Mouse (Mus musculus) limb, embryonic 14.5 days (tissue): ENCODE results near the gene Ctdspl. TPM values are rescaled to one million over a fixed set of nuclear protein-coding genes. Genes with fewer than 3 reads are reported as not detected.
A peak's percentile ranks its signal among the peaks of the same experiment; 100 is the strongest.

Experiments
- ATAC-seq: fragments of 200-750 bp; cut with Nextera tagmentation; 2 replicates; pipeline ENCODE4 v1.8.0; 2017; ENCODE audit warnings: low read depth, moderate number of reproducible peaks, moderate TSS enrichment; ENCODE audit not compliant: low FRiP score
- DNase-seq: peaks from one replicate; pipeline ENCODE4 v3.0.0-alpha.2; 2015; ENCODE audit warnings: low spot score
- H3K27ac ChIP-seq: fragments of 300-500 bp; sonication (generic); replicated peaks from 2 replicates; pipeline ENCODE4 v1.5.1; 2014; ENCODE audit warnings: low read depth, mild to moderate bottlenecking, low read length, moderate library complexity, mixed read lengths
- H3K27me3 ChIP-seq: fragments of 300-500 bp; sonication (generic); 2 replicates; pipeline ENCODE4 v1.6.1; 2014; ENCODE audit warnings: low read length, mixed read lengths; ENCODE audit not compliant: control insufficient read depth, insufficient read depth
- H3K36me3 ChIP-seq: fragments of 300-500 bp; sonication (generic); 2 replicates; pipeline ENCODE4 v1.6.1; 2014; ENCODE audit warnings: mild to moderate bottlenecking, low read length, moderate library complexity, mixed read lengths; ENCODE audit not compliant: control insufficient read depth, insufficient read depth
- H3K4me1 ChIP-seq: fragments of 300-500 bp; sonication (generic); 2 replicates; pipeline ENCODE4 v1.6.1; 2014; ENCODE audit warnings: antibody characterized with exemption, low read length, mixed read lengths; ENCODE audit not compliant: control insufficient read depth, insufficient read depth
- H3K4me2 ChIP-seq: fragments of 300-500 bp; sonication (generic); replicated peaks from 2 replicates; pipeline ENCODE4 v1.6.1; 2014; ENCODE audit warnings: low read depth, mild to moderate bottlenecking, low read length, moderate library complexity; ENCODE audit not compliant: severe bottlenecking
- H3K4me3 ChIP-seq: fragments of 300-500 bp; sonication (generic); replicated peaks from 2 replicates; pipeline ENCODE4 v1.5.1; 2014; ENCODE audit warnings: low read length
- H3K9ac ChIP-seq: fragments of 300-500 bp; sonication (generic); 2 replicates; pipeline ENCODE4 v1.6.1; 2014; ENCODE audit warnings: mild to moderate bottlenecking, low read depth, low read length, moderate library complexity; ENCODE audit not compliant: severe bottlenecking
- H3K9me3 ChIP-seq: fragments of 300-500 bp; sonication (generic); 2 replicates; pipeline ENCODE4 v1.6.1; 2016; ENCODE audit warnings: low read length; ENCODE audit not compliant: control insufficient read depth
- POLR2A ChIP-seq: fragments of 200-500 bp; IDR thresholded peaks from 2 replicates; pipeline ENCODE4 v1.8.0; 2012; ENCODE audit warnings: inconsistent platforms, mild to moderate bottlenecking, moderate library complexity, borderline replicate concordance; ENCODE audit not compliant: insufficient read depth, insufficient read length; ENCODE audit errors: extremely low read depth
- WGBS: fragments of 180-500 bp; shearing (Covaris S2); extraction: QIAGEN DNeasy Blood & Tissue Kit; methylation state at CpG from one replicate; pipeline ENCODE4 v1.1.7; 2014; 5-methylcytosine and 5-hydroxymethylcytosine counted together
- polyA plus RNA-seq, 2 experiments: library from polyadenylated mRNA; depleted of rRNA in 1 of 2; stranded (reverse) in 1 of 2; unstranded in 1 of 2; fragments of >200 nt; fragmentation: Nextera tagmentation in 1 of 2; extraction: Ambion mirVana in 1 of 2; gene quantifications; 2 replicates each; pipeline versions ENCODE4 v1.2.1 to v1.2.3; 2012 to 2014

The Ctdspl gene
- polyA plus RNA-seq, 2 experiments, result 23.8 to 38.0 TPM

DNA sequence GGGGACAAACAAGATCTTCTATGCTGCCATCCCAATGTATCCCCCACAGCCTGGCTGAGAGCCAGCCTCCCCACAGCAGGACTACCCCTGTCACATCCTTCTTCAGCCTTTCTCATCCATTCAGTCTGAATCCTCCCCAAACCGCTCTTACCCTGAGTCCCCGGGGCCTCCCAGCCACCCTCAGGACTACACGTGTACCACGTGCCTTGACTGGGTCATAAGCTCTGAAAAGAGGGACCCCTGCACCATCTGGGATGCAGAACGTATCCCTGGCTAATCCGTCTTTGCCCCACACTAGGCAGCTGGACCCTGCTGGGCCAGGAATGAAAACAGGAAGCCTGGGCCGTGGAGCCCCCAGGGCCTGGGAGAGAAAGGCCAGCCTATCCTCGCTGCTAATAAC, 155.8 kb downstream of the Ctdspl start:
- Histone ChIP-seq H3K4me2 (no peak overlapping the region), H3K9ac (no peak overlapping the region), H3K36me3 (peaks cover 46% of the 10 kb centered on the region), H3K4me1 (peaks cover 4% of the 10 kb centered on the region; the same call in 1 of the 2 replicates), H3K27me3 (no peaks in the 10 kb centered on the region), H3K9me3 (no peaks in the 10 kb centered on the region), H3K4me3 (no peak overlapping the region), H3K27ac (no peak overlapping the region)
- DNase-seq (no peak), ATAC-seq (no peak)
- 14% methylated on average over 8 of the region's 8 CpGs for whole genome bisulfite sequencing
- no peak for TF ChIP-seq POLR2A

DNA sequence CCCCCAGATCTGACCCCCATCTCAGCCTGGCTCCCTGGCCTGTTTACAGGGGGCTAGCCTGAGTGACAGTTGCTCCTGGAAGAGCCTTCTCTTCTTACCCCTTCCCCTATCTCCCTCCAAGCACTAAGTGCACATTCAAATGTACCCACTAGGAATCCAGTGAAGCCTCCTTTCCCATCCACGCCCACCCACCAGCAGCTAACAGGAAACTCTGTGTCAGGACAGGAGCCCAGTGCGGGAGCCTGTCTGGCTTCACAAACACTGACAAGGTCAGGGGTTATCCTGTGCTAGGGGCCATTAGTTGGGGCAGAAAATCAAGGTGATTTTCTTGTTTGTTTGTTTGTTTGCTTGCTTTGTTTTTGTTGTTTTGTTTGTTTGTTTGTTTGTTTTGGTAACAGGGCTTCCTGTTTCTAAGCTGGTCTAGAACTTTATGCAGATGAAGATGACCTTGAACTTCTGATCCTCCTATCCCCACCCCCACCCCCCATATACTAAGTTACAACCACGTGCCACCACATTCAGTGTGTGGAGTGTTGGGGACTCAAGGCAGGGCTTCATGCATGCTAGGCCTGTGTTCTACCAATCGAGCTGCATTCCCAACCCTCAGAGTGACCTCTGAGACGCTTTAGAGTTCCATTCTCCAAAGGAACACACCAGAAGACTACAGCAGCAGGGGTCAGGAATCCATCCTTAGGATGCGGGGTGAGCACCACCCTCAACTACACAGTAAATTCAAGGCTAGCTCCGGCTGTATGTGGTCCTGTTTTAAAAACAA, 156.6 kb downstream of the Ctdspl start:
- H3K27ac ChIP-seq, result no peak overlapping the region
- no peak overlapping the region for H3K4me3 ChIP-seq
- DNase-seq, result no peak
- peaks cover 44% of the 10 kb centered on the region for H3K36me3 ChIP-seq
- H3K27me3 ChIP-seq, result no peaks in the 10 kb centered on the region
- no peak for TF ChIP-seq POLR2A
- no peak overlapping the region for H3K4me2 ChIP-seq
- whole genome bisulfite sequencing, result 66% methylated on average over 7 of the region's 7 CpGs
- peaks cover 7% of the 10 kb centered on the region; the same call in 1 of the 2 replicates for H3K4me1 ChIP-seq
- no peak for ATAC-seq
- no peak overlapping the region for H3K9ac ChIP-seq
- H3K9me3 ChIP-seq, result no peaks in the 10 kb centered on the region

DNA sequence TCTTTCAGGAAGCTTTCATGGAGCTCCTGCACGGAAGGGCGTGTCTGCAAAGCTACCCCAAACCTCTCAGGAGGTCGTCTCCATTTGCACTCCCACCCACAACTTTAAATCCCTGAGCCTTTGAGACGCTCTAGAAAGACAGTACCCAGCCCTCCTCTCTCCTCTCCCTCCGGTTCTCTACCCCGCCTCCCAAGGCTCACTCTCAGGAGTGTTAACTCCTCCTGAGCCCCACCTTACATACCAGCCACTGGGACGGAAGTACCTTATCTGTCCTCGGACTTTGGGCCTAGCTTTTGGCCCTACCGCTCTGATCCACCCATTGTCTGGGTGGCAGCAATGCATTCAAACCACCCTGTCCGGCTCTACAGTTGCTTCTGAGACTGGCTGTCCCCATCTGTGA, 157.7 kb downstream of the Ctdspl start:
- peaks cover 15% of the 10 kb centered on the region; the same call in 1 of the 2 replicates for H3K4me1 ChIP-seq
- no peak overlapping the region for H3K9ac ChIP-seq
- H3K27me3 ChIP-seq, result no peaks in the 10 kb centered on the region
- H3K36me3 ChIP-seq, result peaks cover 36% of the 10 kb centered on the region
- ATAC-seq (no peak), DNase-seq (no peak)
- no peak for TF ChIP-seq POLR2A
- H3K4me3 ChIP-seq, result no peak overlapping the region
- WGBS, result 72% methylated on average over 10 of the region's 10 CpGs
- H3K27ac ChIP-seq, result no peak overlapping the region
- no peaks in the 10 kb centered on the region for H3K9me3 ChIP-seq
- no peak overlapping the region for H3K4me2 ChIP-seq

DNA sequence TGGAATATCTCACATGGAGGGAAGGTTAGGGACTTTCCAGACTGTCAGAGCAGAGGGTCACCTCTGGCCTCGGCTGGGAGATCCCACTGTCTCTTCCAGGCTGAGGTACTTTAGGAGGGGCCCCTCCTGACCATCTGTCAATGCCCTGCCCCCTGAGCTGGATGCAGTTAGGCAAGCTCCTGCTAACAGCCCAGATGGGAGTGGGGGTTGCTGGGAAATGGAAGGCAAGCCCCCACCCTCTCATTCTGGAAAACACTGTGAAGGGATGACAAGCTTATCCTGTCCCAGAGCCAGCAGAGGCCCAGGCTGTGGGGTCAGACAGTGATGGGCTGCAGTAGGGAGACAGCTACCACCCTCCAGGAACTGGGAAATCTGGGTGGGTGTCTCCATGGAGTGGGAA, 160.2 kb downstream of the Ctdspl start:
- Histone ChIP-seq H3K27ac (no peak overlapping the region), H3K9me3 (no peaks in the 10 kb centered on the region), H3K4me2 (no peak overlapping the region), H3K4me3 (no peak overlapping the region), H3K4me1 (peaks cover 15% of the 10 kb centered on the region; the same call in 1 of the 2 replicates), H3K36me3 (peaks cover 19% of the 10 kb centered on the region), H3K9ac (no peak overlapping the region), H3K27me3 (no peaks in the 10 kb centered on the region)
- no peak for DNase-seq
- no peak for ATAC-seq
- WGBS, result 36% methylated on average over 1 of the region's 1 CpGs
- no peak for TF ChIP-seq POLR2A

DNA sequence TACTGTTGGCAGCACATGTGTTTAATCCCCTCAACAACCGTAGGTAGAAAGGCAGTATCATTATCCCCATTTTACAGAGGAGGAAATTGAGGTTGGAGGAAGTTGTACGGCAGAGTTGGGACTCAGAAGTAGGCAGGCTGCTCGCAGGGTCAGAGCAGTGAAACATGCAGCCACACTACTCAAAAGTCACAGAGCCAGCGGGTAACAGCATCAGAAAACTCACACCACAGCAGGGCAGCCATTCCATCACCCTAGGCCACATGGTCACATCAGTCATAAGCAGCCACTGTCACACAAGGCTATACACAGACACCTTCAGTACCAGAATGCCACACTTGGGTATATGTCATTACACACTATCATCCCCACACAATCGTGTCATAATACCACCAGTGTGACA, 161.1 kb downstream of the Ctdspl start:
- Histone ChIP-seq H3K4me1 (peaks cover 17% of the 10 kb centered on the region), H3K4me3 (no peak overlapping the region), H3K27ac (no peak overlapping the region), H3K9ac (no peak overlapping the region), H3K36me3 (peaks cover 13% of the 10 kb centered on the region; the same call in 1 of the 2 replicates), H3K9me3 (no peaks in the 10 kb centered on the region), H3K4me2 (peak overlapping the region; percentile 53; the same call in 1 of the 2 replicates), H3K27me3 (no peaks in the 10 kb centered on the region)
- ATAC-seq, result no peak
- no peak for TF ChIP-seq POLR2A
- 87% methylated on average over 5 of the region's 5 CpGs for WGBS
- no peak for DNase-seq
